Mouse (Mus musculus) B cell, adult 67 days (primary cell): Measurements from ENCODE around the gene Cdc42bpa. TPM values are rescaled to one million over a fixed set of nuclear protein-coding genes. Genes with fewer than 3 reads are reported as not detected.

Source experiments
- total RNA-seq, 2 experiments: library from RNA; stranded (reverse); gene quantifications; 4 replicates each; pipeline ENCODE4 v1.2.4; 2023

The Cdc42bpa gene
- total RNA-seq = 1 to 10 TPM in 1 of 2 experiments, under 1 TPM in 1; 0.42 to 2.1 TPM

DNA sequence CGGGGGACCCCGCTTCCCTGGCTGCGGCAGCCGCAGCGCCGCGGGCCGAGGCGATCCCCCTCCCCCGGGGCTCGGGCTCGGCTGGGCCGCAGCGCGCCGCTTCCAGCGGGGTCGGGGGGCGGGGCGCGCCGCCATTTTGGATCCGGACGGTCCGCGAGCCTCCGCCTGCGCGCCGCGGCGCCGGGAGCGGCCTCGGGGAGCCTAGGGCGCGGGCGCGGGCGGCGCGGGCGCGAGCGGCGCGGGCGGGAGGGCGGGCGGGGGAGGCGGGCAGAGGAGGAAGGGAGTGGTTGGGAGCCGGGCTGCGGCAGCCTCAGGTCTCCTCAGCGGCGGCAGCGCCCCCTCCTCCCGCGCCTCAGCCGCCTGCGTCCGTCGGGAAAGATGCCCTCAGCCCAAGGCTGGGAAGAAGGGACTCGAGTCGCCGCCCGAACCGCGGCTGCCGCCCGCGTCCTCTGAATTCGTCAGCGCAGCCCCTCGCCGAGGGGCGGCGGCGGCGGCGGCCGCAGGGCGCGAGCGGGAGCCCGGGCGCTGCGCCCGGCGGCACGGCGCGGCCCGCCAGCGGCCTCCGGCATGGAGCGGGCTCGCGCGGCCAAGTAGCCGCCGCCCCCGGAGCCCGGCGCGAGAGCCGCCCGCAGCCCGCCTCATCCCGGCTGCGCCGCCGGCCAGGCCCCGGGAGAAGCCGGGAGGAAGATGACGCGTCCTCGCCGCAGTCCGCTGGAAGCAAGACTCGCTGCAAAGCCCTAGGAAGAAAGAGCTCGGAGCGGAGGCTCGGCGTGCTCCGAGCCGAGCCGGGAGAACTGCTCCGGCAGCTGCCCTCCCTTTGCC is at the start of gene Cdc42bpa:
Gene Cdc42bpa, plus strand, starts transcription at position 752 of the 822 bp plus-strand sequence.

DNA sequence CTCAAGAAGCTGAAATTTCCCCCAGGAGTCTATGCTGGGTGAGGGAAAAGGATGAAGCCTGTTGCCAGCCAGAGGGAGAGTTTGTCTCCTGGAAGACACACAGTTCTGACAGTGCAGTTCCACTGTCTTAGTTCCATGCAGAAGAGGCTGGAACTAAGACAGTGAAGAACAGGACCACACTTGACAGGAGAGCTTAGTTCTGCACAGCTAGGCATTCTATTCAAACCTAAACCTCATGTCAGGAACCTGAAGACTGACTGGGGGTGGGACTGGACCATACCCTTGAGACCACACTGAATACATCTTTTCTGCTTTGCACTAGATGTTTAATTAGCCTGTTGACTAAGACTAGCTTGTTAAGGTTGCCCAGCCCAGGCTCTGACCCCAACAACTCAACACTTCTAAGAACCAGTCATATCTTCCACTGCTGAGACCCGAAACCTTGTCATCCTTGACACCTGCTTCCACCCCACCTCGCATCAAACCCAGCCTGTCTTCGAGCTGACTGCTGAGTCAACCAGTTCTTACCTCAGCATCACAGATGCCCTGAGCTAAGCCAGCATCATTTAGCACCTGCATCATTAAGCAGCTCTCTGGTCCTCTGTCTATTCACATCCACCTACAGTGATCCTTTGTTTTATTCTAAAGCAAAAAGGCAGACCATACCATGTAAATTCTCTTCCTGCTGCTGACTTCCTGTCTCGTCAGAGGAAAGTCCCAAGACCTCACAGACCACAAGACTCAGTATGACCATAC is 238.9 kb downstream of the Cdc42bpa start, which contains the start of gene Coq8a:
Gene Coq8a, minus strand, starts transcription at position 644 of the 756 bp plus-strand sequence.

Other genes with a start within 250 kb of the Cdc42bpa start
- gene Kif28, start 215.2 kb upstream of the Cdc42bpa start, total RNA-seq = not detected
- gene Gm10518, start 157.1 kb upstream of the Cdc42bpa start, total RNA-seq = not detected
- 100 to 1,000 TPM; 122 to 127 TPM for gene Ahctf1, start 156.8 kb upstream of the Cdc42bpa start, total RNA-seq
- gene Coq8a, start 239.1 kb downstream of the Cdc42bpa start, total RNA-seq = 100 to 1,000 TPM; 115 to 119 TPM